Mouse (Mus musculus) intestine, postnatal 0 days (tissue): ENCODE data around the gene Wnk1. TPM values are rescaled to one million over a fixed set of nuclear protein-coding genes. Genes with fewer than 3 reads are reported as not detected.

ENCODE experiments used
- ATAC-seq: fragments of 200-750 bp; cut with Nextera tagmentation; 2 replicates; pipeline ENCODE4 v1.8.0; 2017; ENCODE audit warnings: mild to moderate bottlenecking, moderate TSS enrichment, moderate library complexity
- H3K27ac ChIP-seq: fragments of 300-500 bp; sonication (generic); 2 replicates; pipeline ENCODE4 v1.5.1; 2014; ENCODE audit warnings: mild to moderate bottlenecking, low read depth, low read length, moderate library complexity
- H3K27me3 ChIP-seq: fragments of 300-500 bp; sonication (generic); replicated peaks from 2 replicates; pipeline ENCODE4 v1.6.1; 2014; ENCODE audit warnings: low read length, mixed read lengths; ENCODE audit not compliant: control insufficient read depth, insufficient read depth
- H3K36me3 ChIP-seq: fragments of 300-500 bp; sonication (generic); 2 replicates; pipeline ENCODE4 v1.6.1; 2014; ENCODE audit warnings: mild to moderate bottlenecking, moderate library complexity; ENCODE audit not compliant: control insufficient read depth, insufficient read depth
- H3K4me1 ChIP-seq: fragments of 300-500 bp; sonication (generic); replicated peaks from 2 replicates; pipeline ENCODE4 v1.6.1; 2014; ENCODE audit warnings: antibody characterized with exemption, low read length, mixed read lengths; ENCODE audit not compliant: control insufficient read depth, insufficient read depth
- H3K4me2 ChIP-seq: fragments of 300-500 bp; sonication (generic); replicated peaks from 2 replicates; pipeline ENCODE4 v1.6.1; 2014; ENCODE audit warnings: low read depth, mild to moderate bottlenecking, moderate library complexity
- H3K4me3 ChIP-seq: fragments of 300-500 bp; sonication (generic); 2 replicates; pipeline ENCODE4 v1.5.1; 2014; ENCODE audit warnings: low read depth, low read length
- H3K9ac ChIP-seq: fragments of 300-500 bp; sonication (generic); 2 replicates; pipeline ENCODE4 v1.6.1; 2014; ENCODE audit warnings: mild to moderate bottlenecking, low read depth, low read length
- H3K9me3 ChIP-seq: fragments of 300-500 bp; sonication (generic); 2 replicates; pipeline ENCODE4 v1.6.1; 2016; ENCODE audit warnings: mixed run types; ENCODE audit not compliant: control insufficient read depth
- CTCF ChIP-seq: sonication (generic); IDR thresholded peaks from 2 replicates; pipeline ENCODE4 v1.5.1; 2016; ENCODE audit warnings: low read depth, mild to moderate bottlenecking, control low read depth, antibody characterized with exemption, moderate library complexity
- WGBS: fragments of 180-500 bp; shearing (Covaris S2); extraction: QIAGEN DNeasy Blood & Tissue Kit; methylation state at CpG from one replicate; pipeline ENCODE4 v1.1.7; 2014; 5-methylcytosine and 5-hydroxymethylcytosine counted together
- microRNA counts: library from miRNA; unstranded; fragments of <30 nt; microRNA quantifications from one replicate; lab custom pipeline; 2016
- microRNA-seq: library from miRNA; unstranded; fragments of <30 nt; microRNA quantifications from one replicate; pipeline ENCODE4, GENCODE M21; 2016
- polyA plus RNA-seq: library from polyadenylated mRNA; unstranded; fragments of >200 nt; fragmentation: Nextera tagmentation; extraction: Ambion mirVana; gene quantifications from 2 replicates; pipeline ENCODE4 v1.2.1, GENCODE M21; 2015

Gene Wnk1
- polyA plus RNA-seq, 1 experiment from 2014 or later, result 36.9 TPM

GRCm38 (mm10) chr6:119892711-119893110 is 145.8 kb downstream of the Wnk1 start:
- no peaks in the 10 kb centered on the region for H3K4me1 ChIP-seq
- no peaks in the 10 kb centered on the region for H3K36me3 ChIP-seq
- no peaks in the 10 kb centered on the region for H3K9me3 ChIP-seq
- no peak overlapping the region for H3K4me3 ChIP-seq
- no peak overlapping the region for H3K27ac ChIP-seq
- ATAC-seq, result no peak
- WGBS, result 88% methylated on average over 7 of the region's 7 CpGs
- no peak overlapping the region for H3K9ac ChIP-seq
- H3K4me2 ChIP-seq, result no peak overlapping the region
- TF ChIP-seq CTCF, result no peak
- H3K27me3 ChIP-seq, result no peaks in the 10 kb centered on the region

- H3K27me3 ChIP-seq, result no peaks in the 10 kb centered on the region
Measured at GRCm38 (mm10) chr6:119883151-119883550, 155.3 kb downstream of the Wnk1 start.

More at GRCm38 (mm10) chr6:119883151-119883550, 155.3 kb downstream of the Wnk1 start:
- WGBS, result 47% methylated on average over 7 of the region's 7 CpGs
- no peak for TF ChIP-seq CTCF
- no peak overlapping the region for H3K9ac ChIP-seq
- H3K27ac ChIP-seq, result no peak overlapping the region
- no peak for ATAC-seq
- H3K4me2 ChIP-seq, result 0 out of 2 replicates have a peak overlapping the region, but pooled peaks have one; percentile 4
- H3K4me1 ChIP-seq, result no peaks in the 10 kb centered on the region
- no peak overlapping the region for H3K4me3 ChIP-seq
- no peaks in the 10 kb centered on the region for H3K36me3 ChIP-seq
- H3K9me3 ChIP-seq, result no peaks in the 10 kb centered on the region

MicroRNA genes within 50 kb of the gene (microRNA counts, 519-probe panel; counts per million panel counts)
- not detected for microRNA mmu-miR-706 (lab: Ali Mortazavi, UCI)

Small RNA genes within 50 kb of the gene (microRNA-seq; reads per million reads assigned to microRNA genes)
- gene Mir706, result not detected

Other genes with a start within 250 kb of the Wnk1 start
- gene Erc1, start 190.5 kb downstream of the Wnk1 start, polyA plus RNA-seq, result 4.5 and 5.4 TPM in 2 replicates
- gene Rad52, start 136.0 kb downstream of the Wnk1 start, polyA plus RNA-seq, result 4.2 and 4.6 TPM in 2 replicates
- gene Ninj2, start 54.7 kb upstream of the Wnk1 start, polyA plus RNA-seq, result not detected in 2 replicates